Mouse (Mus musculus) heart, embryonic 14.5 days (tissue): ENCODE measurements at regions not wholly inside any gene's neighbourhood (a gene's known extent, or its start where the extent isn't known, plus 50 kb on each side); places are given as distances from the start of the nearest gene placed in this dataset.

Experiments used
- ATAC-seq: fragments of 200-750 bp; cut with Nextera tagmentation; 2 replicates; pipeline ENCODE4 v1.8.0; 2017; ENCODE audit warnings: low read depth, moderate TSS enrichment; ENCODE audit not compliant: insufficient number of reproducible peaks, insufficient read depth, low FRiP score
- H3K27ac ChIP-seq, 2 experiments: fragments of 200-500 bp in 1 of 2; fragments of 300-500 bp in 1 of 2; sonication (generic) in 1 of 2; replicated peaks in 1 of 2; 2 replicates each; pipeline ENCODE4 v1.5.1; 2012 to 2014; ENCODE audit warnings: low read depth in 2 of 2, low read length in 2 of 2, control low read depth in 1 of 2, mild to moderate bottlenecking in 1 of 2, mixed read lengths in 1 of 2; ENCODE audit not compliant: control insufficient read depth in 1 of 2, insufficient read depth in 1 of 2
- H3K27me3 ChIP-seq: fragments of 300-500 bp; sonication (generic); 2 replicates; pipeline ENCODE4 v1.6.1; 2014; ENCODE audit warnings: mild to moderate bottlenecking, low read length, control low read depth; ENCODE audit not compliant: control insufficient read depth, insufficient read depth
- H3K36me3 ChIP-seq: fragments of 300-500 bp; sonication (generic); 2 replicates; pipeline ENCODE4 v1.6.1; 2014; ENCODE audit warnings: mild to moderate bottlenecking, control low read depth, low read length, mixed read lengths; ENCODE audit not compliant: control insufficient read depth, insufficient read depth
- H3K4me1 ChIP-seq, 2 experiments: fragments of 200-500 bp in 1 of 2; fragments of 300-500 bp in 1 of 2; sonication (generic) in 1 of 2; 2 replicates each; pipeline ENCODE4 v1.6.1; 2012 to 2014; ENCODE audit warnings: low read length in 2 of 2, control low read depth in 1 of 2, mixed read lengths in 1 of 2; ENCODE audit not compliant: control insufficient read depth in 2 of 2, insufficient read depth in 2 of 2
- H3K4me2 ChIP-seq: fragments of 300-500 bp; sonication (generic); 2 replicates; pipeline ENCODE4 v1.6.1; 2014; ENCODE audit warnings: mild to moderate bottlenecking, low read length
- H3K4me3 ChIP-seq, 2 experiments: fragments of 200-500 bp in 1 of 2; fragments of 300-500 bp in 1 of 2; sonication (generic) in 1 of 2; 2 replicates each; pipeline ENCODE4 v1.5.1; 2012 to 2014; ENCODE audit warnings: low read length in 2 of 2, mild to moderate bottlenecking in 2 of 2, control low read depth in 1 of 2, low read depth in 1 of 2, moderate library complexity in 1 of 2; ENCODE audit not compliant: control insufficient read depth in 1 of 2, insufficient read depth in 1 of 2
- H3K9ac ChIP-seq: fragments of 300-500 bp; sonication (generic); 2 replicates; pipeline ENCODE4 v1.6.1; 2014; ENCODE audit warnings: mild to moderate bottlenecking, low read length
- H3K9me3 ChIP-seq: fragments of 300-500 bp; sonication (generic); 2 replicates; pipeline ENCODE4 v1.6.1; 2016; ENCODE audit warnings: low read length, control low read depth; ENCODE audit not compliant: control insufficient read depth
- WGBS: fragments of 180-500 bp; shearing (Covaris S2); extraction: QIAGEN DNeasy Blood & Tissue Kit; methylation state at CpG from one replicate; pipeline ENCODE4 v1.1.7; 2014; 5-methylcytosine and 5-hydroxymethylcytosine counted together

GRCm38 (mm10) chr15:96201273-96201672 lies 86.0 kb upstream of the Arid2 start:
- H3K9me3 ChIP-seq, result no peaks in the 10 kb centered on the region
- 0 out of 4 replicates have a peak overlapping the region, but pooled peaks of 1 of the 2 experiments have one; percentile 24 for H3K27ac ChIP-seq
- WGBS, result 18% methylated on average over 3 of the region's 3 CpGs
- no peak overlapping the region for H3K4me3 ChIP-seq
- H3K27me3 ChIP-seq, result no peaks in the 10 kb centered on the region
- no peak overlapping the region for H3K4me2 ChIP-seq
- peaks cover 0 to 16% of the 10 kb centered on the region in 2 experiments; a peak in 3 of 4 replicates for H3K4me1 ChIP-seq
- H3K9ac ChIP-seq, result no peak overlapping the region
- H3K36me3 ChIP-seq, result no peaks in the 10 kb centered on the region
- ATAC-seq, result no peak

GRCm38 (mm10) chr15:96201701-96202460 lies 85.4 kb upstream of the Arid2 start:
- no peak overlapping the region for H3K9ac ChIP-seq
- peaks cover 0 to 16% of the 10 kb centered on the region in 2 experiments; a peak in 3 of 4 replicates for H3K4me1 ChIP-seq
- WGBS, result 82% methylated on average over 10 of the region's 10 CpGs
- no peaks in the 10 kb centered on the region for H3K36me3 ChIP-seq
- H3K4me3 ChIP-seq, result no peak overlapping the region
- H3K9me3 ChIP-seq, result no peaks in the 10 kb centered on the region
- H3K4me2 ChIP-seq, result no peak overlapping the region
- ATAC-seq, result no peak
- H3K27me3 ChIP-seq, result no peaks in the 10 kb centered on the region
- peak overlapping the region in 1 of 2 experiments; percentile 24; a peak in 1 of 4 replicates for H3K27ac ChIP-seq

GRCm38 (mm10) chr15:96204187-96204586 lies 83.1 kb upstream of the Arid2 start:
- Histone ChIP-seq H3K27ac (no peak overlapping the region), H3K9ac (no peak overlapping the region), H3K4me3 (no peak overlapping the region), H3K36me3 (no peaks in the 10 kb centered on the region), H3K4me2 (no peak overlapping the region), H3K9me3 (no peaks in the 10 kb centered on the region), H3K27me3 (no peaks in the 10 kb centered on the region), H3K4me1 (peaks cover 0 to 16% of the 10 kb centered on the region in 2 experiments)
- WGBS, result 97% methylated on average over 5 of the region's 5 CpGs
- ATAC-seq, result no peak

- peaks cover 0 to 16% of the 10 kb centered on the region in 2 experiments for H3K4me1 ChIP-seq
- no peak overlapping the region for H3K9ac ChIP-seq
- ATAC-seq, result no peak
- no peaks in the 10 kb centered on the region for H3K36me3 ChIP-seq
- no peak overlapping the region for H3K4me3 ChIP-seq
- 76% methylated on average over 5 of the region's 5 CpGs for WGBS
- no peak overlapping the region for H3K4me2 ChIP-seq
- no peaks in the 10 kb centered on the region for H3K27me3 ChIP-seq
- no peak overlapping the region for H3K27ac ChIP-seq
- no peaks in the 10 kb centered on the region for H3K9me3 ChIP-seq
Measured at GRCm38 (mm10) chr15:96204623-96205022, 82.7 kb upstream of the Arid2 start.

GRCm38 (mm10) chr15:96210721-96211400 lies 76.5 kb upstream of the Arid2 start:
- H3K27ac ChIP-seq, result no peak overlapping the region
- no peak overlapping the region for H3K4me2 ChIP-seq
- H3K4me1 ChIP-seq, result no peaks in the 10 kb centered on the region; a peak in 1 of 4 replicates
- 80% methylated on average over 11 of the region's 11 CpGs for WGBS
- H3K36me3 ChIP-seq, result no peaks in the 10 kb centered on the region
- no peak overlapping the region for H3K9ac ChIP-seq
- no peak overlapping the region for H3K4me3 ChIP-seq
- no peaks in the 10 kb centered on the region for H3K27me3 ChIP-seq
- no peaks in the 10 kb centered on the region for H3K9me3 ChIP-seq
- ATAC-seq, result no peak

- H3K9ac ChIP-seq, result no peak overlapping the region
- H3K4me3 ChIP-seq, result no peak overlapping the region
- 85% methylated on average over 24 of the region's 24 CpGs for WGBS
- ATAC-seq, result no peak
- H3K4me2 ChIP-seq, result no peak overlapping the region
- H3K4me1 ChIP-seq, result no peaks in the 10 kb centered on the region
- H3K27ac ChIP-seq, result no peak overlapping the region
- H3K36me3 ChIP-seq, result no peaks in the 10 kb centered on the region
- no peaks in the 10 kb centered on the region for H3K9me3 ChIP-seq
- no peaks in the 10 kb centered on the region for H3K27me3 ChIP-seq
Measured at GRCm38 (mm10) chr15:96213541-96214312, 73.6 kb upstream of the Arid2 start.

- WGBS, result 91% methylated on average over 15 of the region's 15 CpGs
- Histone ChIP-seq H3K36me3 (no peaks in the 10 kb centered on the region), H3K27ac (no peak overlapping the region), H3K27me3 (no peaks in the 10 kb centered on the region), H3K4me3 (no peak overlapping the region), H3K4me2 (no peak overlapping the region), H3K4me1 (no peaks in the 10 kb centered on the region), H3K9me3 (no peaks in the 10 kb centered on the region), H3K9ac (no peak overlapping the region)
- no peak for ATAC-seq
Measured at GRCm38 (mm10) chr15:96217896-96218295, 69.4 kb upstream of the Arid2 start.
